11 mouse cellular contexts compared by ENCODE assay signal in genomic region chr7:68130950-68131580, GRCm38 (mm10).
DNase-seq lines count a peak whose midpoint lies in the region; ATAC-seq lines count a peak whose summit lies in the region.
"Had no signal": no experiment of that assay in that cellular context is flagged by ENCODE, and none has a peak within 500 bp of the region (broad histone marks: within the 10 kb centered on the region; RNA-seq: fewer than 3 reads in every experiment).

No protein-coding gene starts in this region.

- H3K27ac ChIP-seq in neural tube, embryonic 13.5 days (replicated peaks) = no peak overlapping the region
- H3K27ac ChIP-seq in kidney, embryonic 16.5 days (ENCODE audit: low read length) = peak overlapping the region; percentile 36; the same call in 1 of the 2 replicates
- H3K27ac ChIP-seq: neural tube, embryonic 12.5 days had no signal

- H3K9me3 ChIP-seq in neural tube, embryonic 13.5 days = no peaks in the 10 kb centered on the region
- H3K9me3 ChIP-seq in kidney, embryonic 16.5 days (ENCODE audit: low read length) = no peaks in the 10 kb centered on the region
- H3K9me3 ChIP-seq: forebrain, embryonic 15.5 days; liver, embryonic 13.5 days; neural tube, embryonic 12.5 days had no signal

- H3K9ac ChIP-seq in neural tube, embryonic 13.5 days = peak overlapping the region; percentile 22; the same call in 1 of the 2 replicates
- H3K9ac ChIP-seq in kidney, embryonic 16.5 days (replicated peaks; ENCODE audit: low read length) = 0 out of 2 replicates have a peak overlapping the region, but pooled peaks have one; percentile 24
- H3K9ac ChIP-seq: neural tube, embryonic 12.5 days had no signal

- no peak overlapping the region for H3K4me3 ChIP-seq in neural tube, embryonic 13.5 days
- no peak overlapping the region for H3K4me3 ChIP-seq in kidney, embryonic 16.5 days (ENCODE audit: low read length)
- H3K4me3 ChIP-seq: neural tube, embryonic 12.5 days had no signal

- DNase-seq in heart, adult 11 months = peak; percentile 89
- no peak for DNase-seq in heart, adult 8-10 months (ENCODE audit: low spot score)
- DNase-seq in neural tube, embryonic 10.5 days (ENCODE audit: extremely low spot score, low spot score) = no peak
- peak; percentile 72 for DNase-seq in lung, postnatal 36 days
- no peak for DNase-seq in spleen, postnatal 10 days (ENCODE audit: low spot score in 2 of 2)
- no peak for DNase-seq in frontal cortex, postnatal 14 days (ENCODE audit: low spot score in 2 of 2)
- DNase-seq: liver, embryonic 13.5 days had no signal

- 68% methylated on average over 13 of the region's 13 CpGs for WGBS in neural tube, embryonic 13.5 days
- 44% methylated on average over 13 of the region's 13 CpGs for WGBS in kidney, embryonic 16.5 days

- ATAC-seq in neural tube, embryonic 13.5 days (ENCODE audit: low read depth) = no peak
- ATAC-seq in kidney, embryonic 16.5 days (ENCODE audit: low FRiP score, low TSS enrichment) = no peak
- ATAC-seq: forebrain, embryonic 15.5 days had no signal

- H3K4me2 ChIP-seq in neural tube, embryonic 13.5 days = no peak overlapping the region
- H3K4me2 ChIP-seq in kidney, embryonic 16.5 days (replicated peaks; ENCODE audit: low read depth, low read length) = no peak overlapping the region

- peaks cover 59% of the 10 kb centered on the region for H3K4me1 ChIP-seq in neural tube, embryonic 13.5 days (replicated peaks)
- peaks cover 46% of the 10 kb centered on the region for H3K4me1 ChIP-seq in kidney, embryonic 16.5 days (ENCODE audit: insufficient read depth, low read length)

- H3K27me3 ChIP-seq in neural tube, embryonic 13.5 days = no peaks in the 10 kb centered on the region
- H3K27me3 ChIP-seq in kidney, embryonic 16.5 days (ENCODE audit: insufficient read depth, low read length) = no peaks in the 10 kb centered on the region
- H3K27me3 ChIP-seq: forebrain, embryonic 15.5 days; neural tube, embryonic 12.5 days had no signal

- H3K36me3 ChIP-seq in neural tube, embryonic 13.5 days = no peaks in the 10 kb centered on the region
- no peaks in the 10 kb centered on the region for H3K36me3 ChIP-seq in kidney, embryonic 16.5 days (ENCODE audit: insufficient read depth, low read length)
- H3K36me3 ChIP-seq: forebrain, embryonic 15.5 days; liver, embryonic 13.5 days; neural tube, embryonic 12.5 days had no signal

Comparison
In these comparisons a context has a peak if more than half of its experiments do, and no peak if none do; other contexts are left out.
1. DNase-seq: peak in heart, adult 11 months (single experiment) and lung, postnatal 36 days (single experiment); none in heart, adult 8-10 months (single experiment), neural tube, embryonic 10.5 days (single experiment), spleen, postnatal 10 days (0 of 2) and frontal cortex, postnatal 14 days (0 of 2).